Mouse (Mus musculus): Measurements from ENCODE around the gene Cyp3a59.
"Not testable (repeated sequence)": the region's sequence is repeated elsewhere in the genome, so short reads cannot be mapped to it uniquely, and the experiment has no call there.

Gene Cyp3a59

DNA sequence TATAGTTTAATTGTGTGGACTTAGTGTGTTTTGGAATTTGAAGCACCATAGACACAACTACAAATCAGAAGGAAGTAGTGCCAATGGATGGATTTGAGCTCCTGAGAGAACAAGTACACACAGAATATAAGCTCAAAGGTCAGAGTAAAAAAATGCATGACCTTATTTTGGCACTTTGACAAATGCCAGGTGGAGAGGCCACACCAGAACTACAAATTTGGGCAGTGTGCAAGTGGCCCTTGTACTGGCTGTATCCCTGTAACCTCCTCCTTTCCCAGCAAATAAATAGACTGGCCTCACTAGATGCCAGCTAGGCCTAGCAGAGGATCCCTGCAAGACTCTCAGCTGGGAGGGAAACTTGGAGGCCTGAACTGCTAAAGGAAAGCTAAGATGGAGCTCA, at the start of gene Cyp3a59:
Gene Cyp3a59 (plus strand): TSS at position 313 of the 400 bp plus-strand sequence.
- peak; percentile 48 for DNase-seq

DNA sequence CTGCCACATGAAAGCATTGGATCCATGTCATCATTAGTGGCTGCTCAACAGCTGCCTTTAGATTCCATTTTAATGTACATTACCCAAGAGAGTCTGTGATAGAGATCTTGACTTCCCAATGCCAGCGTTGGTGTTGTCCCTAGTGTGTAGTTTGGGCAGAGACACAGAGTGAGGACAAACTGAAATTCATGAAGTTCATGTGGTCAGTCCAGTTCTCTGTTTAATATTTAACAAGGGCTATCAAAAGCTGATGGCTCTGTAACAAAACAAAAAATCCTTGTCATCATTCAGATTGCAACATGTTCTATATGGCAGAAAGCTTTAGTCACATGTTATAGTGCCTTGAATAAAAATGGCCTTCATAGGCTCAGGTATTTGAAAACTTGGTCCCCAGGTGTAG, 9.0 kb upstream of the Cyp3a59 start:
- DNase-seq = peak; percentile 1

DNA sequence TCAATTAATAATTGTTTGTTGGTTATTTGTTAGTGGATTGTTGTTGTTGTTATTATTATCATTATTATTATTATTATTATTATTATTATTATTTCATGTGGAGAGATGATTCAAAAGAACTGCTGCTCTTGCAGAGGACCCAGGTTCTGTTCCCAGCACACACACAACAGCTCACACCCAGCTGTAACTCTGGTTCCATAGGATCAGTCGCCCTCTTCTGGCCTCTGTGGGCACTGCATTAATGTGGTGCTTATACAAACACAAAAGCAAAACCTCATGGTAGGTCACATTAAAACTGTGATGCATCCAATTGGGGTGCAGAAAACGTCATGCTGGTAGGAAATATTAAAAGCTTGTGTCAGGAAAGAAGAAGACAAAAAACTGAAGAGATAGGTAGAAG, 68.8 kb downstream of the Cyp3a59 start:
- no peak for DNase-seq

DNA sequence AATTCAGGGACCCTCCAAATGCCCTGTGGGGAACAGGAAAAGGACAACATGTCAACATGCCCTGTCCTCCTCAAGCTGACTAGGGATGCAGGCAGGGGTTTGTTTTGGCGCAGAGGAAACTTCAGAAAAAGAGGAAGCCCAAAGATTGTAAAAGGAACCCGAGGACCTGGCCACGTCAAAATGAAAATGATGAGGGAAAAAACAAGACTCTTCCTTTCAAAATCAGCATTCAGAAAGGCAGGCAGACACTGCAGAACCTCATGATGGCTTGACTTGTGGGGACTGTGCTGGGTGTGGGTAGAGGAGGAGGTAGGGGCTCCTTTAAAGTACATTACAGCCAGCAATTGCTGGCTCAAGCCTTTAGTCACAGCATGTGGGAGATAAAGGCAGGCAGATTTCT, 71.4 kb downstream of the Cyp3a59 start:
- DNase-seq = no peak

DNA sequence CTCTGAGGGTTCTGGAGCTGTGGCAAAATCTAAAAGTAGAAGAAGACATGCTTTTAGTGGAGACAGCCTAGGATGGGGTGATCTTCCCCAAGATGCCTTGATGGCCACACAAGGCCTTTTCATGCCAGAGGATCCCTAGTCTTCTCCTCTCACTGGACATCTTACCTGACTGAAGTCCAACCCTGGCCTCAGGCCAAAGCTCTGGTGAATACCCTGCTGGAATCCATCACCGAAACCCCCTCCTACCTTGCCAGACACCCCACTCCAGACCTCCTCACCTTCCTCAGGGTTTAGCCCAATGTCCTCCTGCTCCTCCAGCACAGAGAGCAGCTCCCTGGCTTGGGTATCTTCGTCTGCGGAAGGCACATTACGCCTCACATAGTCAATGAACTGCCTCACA, 79.3 kb downstream of the Cyp3a59 start:
- DNase-seq = not testable (repeated sequence)

DNA sequence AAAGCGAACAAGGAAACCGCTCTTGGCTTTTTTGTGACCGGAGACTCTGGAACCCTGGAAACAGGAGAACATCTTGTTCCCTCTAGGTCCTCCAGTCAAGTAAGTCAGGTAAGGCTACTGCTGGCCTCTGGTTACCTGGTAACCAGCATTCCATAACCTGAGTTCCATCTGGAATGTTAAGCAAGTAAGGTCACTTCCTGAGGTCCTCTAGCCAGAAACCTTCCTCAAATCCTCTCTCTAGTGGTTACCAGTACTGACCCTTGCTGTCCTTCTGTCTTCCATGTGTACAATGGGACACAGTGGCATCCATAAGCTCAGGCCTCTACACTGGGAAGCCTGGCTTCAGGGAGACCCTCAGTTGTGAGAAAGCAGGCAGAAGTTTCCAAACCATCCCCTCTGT, 81.4 kb downstream of the Cyp3a59 start, which contains the start of gene Gm5565:
Gene Gm5565 (minus strand): TSS at position 101 of the 400 bp plus-strand sequence.
- DNase-seq = not testable (repeated sequence)
